25 mouse cellular contexts compared by ENCODE assay signal in the genomic region with DNA sequence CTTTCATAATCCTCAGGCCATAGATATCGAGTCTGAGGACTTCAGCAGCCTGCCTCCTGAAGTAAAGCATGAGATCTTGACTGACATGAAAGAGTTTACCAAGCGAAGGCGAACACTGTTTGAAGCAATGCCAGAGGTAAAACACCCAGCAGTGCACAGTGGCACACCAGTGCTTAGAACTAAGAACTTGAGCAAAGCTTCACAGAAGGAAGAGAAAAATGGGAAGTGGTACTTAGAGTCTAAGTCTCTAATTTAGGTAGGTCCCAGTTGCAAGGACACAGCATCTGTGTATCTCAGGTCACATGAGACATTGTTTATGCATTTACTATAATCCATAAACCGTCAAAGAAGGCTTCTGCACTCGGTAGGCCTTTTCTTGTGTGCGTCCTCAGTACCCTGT. TPM values are rescaled to one million over a fixed set of nuclear protein-coding genes. Genes with fewer than 3 reads are reported as not detected.
"Had no signal": no experiment of that assay in that cellular context is flagged by ENCODE, and none has a peak within 500 bp of the region (broad histone marks: within the 10 kb centered on the region; RNA-seq: fewer than 3 reads in every experiment).

No protein-coding gene starts in this region.

- H3K4me1 ChIP-seq: kidney, embryonic 15.5 days; limb, embryonic 12.5 days; limb, embryonic 15.5 days; megakaryocyte, embryonic 14.5 days; midbrain, embryonic 12.5 days; midbrain, embryonic 15.5 days; neural tube, embryonic 12.5 days; neural tube, embryonic 15.5 days had no signal

- H3K27ac ChIP-seq: kidney, embryonic 15.5 days; limb, embryonic 12.5 days; limb, embryonic 15.5 days; liver, embryonic 14.5 days; macrophage; midbrain, embryonic 12.5 days; midbrain, embryonic 15.5 days; neural tube, embryonic 12.5 days; neural tube, embryonic 15.5 days; stomach, postnatal 0 days had no signal

- H3K27me3 ChIP-seq: kidney, embryonic 15.5 days; limb, embryonic 12.5 days; limb, embryonic 15.5 days; megakaryocyte, embryonic 14.5 days; midbrain, embryonic 12.5 days; midbrain, embryonic 15.5 days; neural tube, embryonic 12.5 days; neural tube, embryonic 15.5 days had no signal

- ATAC-seq: liver, postnatal 0 days; lung, postnatal 0 days; midbrain, embryonic 15.5 days had no signal

- H3K9ac ChIP-seq: kidney, embryonic 15.5 days; limb, embryonic 12.5 days; limb, embryonic 15.5 days; liver, embryonic 14.5 days; liver, postnatal 0 days; lung, embryonic 14.5 days; midbrain, embryonic 12.5 days; midbrain, embryonic 15.5 days; neural tube, embryonic 12.5 days; neural tube, embryonic 15.5 days had no signal

- DNase-seq: kidney, adult 8-10 months; kidney, postnatal 10 days; kidney, postnatal 36 days; left cerebral cortex, postnatal 4 days; liver, postnatal 0 days; lung, embryonic 14.5 days; thymus, adult 2 months; thymus, postnatal 14 days; thymus, postnatal 4 days had no signal

- H3K9me3 ChIP-seq: kidney, embryonic 15.5 days; limb, embryonic 12.5 days; limb, embryonic 15.5 days; megakaryocyte, embryonic 14.5 days; midbrain, embryonic 12.5 days; midbrain, embryonic 15.5 days; neural tube, embryonic 12.5 days; neural tube, embryonic 15.5 days had no signal

- H3K4me2 ChIP-seq: kidney, embryonic 15.5 days; limb, embryonic 12.5 days; limb, embryonic 15.5 days; liver, embryonic 11.5 days; lung, embryonic 14.5 days; midbrain, embryonic 12.5 days; midbrain, embryonic 15.5 days; neural tube, embryonic 12.5 days; neural tube, embryonic 15.5 days had no signal

- H3K4me3 ChIP-seq: kidney, embryonic 15.5 days; limb, embryonic 12.5 days; limb, embryonic 15.5 days; megakaryocyte, embryonic 14.5 days; midbrain, embryonic 12.5 days; midbrain, embryonic 15.5 days; neural tube, embryonic 12.5 days; neural tube, embryonic 15.5 days had no signal

RNA-seq across cellular contexts. Expression of gene Mettl21e, which starts 56.9 kb away (rescaled TPM):
- polyA plus RNA-seq: limb, embryonic 12.5 days; liver, embryonic 11.5 days; liver, embryonic 14.5 days; liver, postnatal 0 days; macrophage; midbrain, embryonic 12.5 days; midbrain, embryonic 15.5 days; neural tube, embryonic 12.5 days; small intestine, adult 2 months; spleen, adult 2 months; stomach, embryonic 14.5 days; thymus, adult 2 months had no signal
